Mouse (Mus musculus) cortical plate, adult 2 months (tissue): Measurements from ENCODE around the gene Prr11.

Experiments used
- CTCF ChIP-seq: fragments of 200-500 bp; IDR thresholded peaks from 2 replicates; pipeline ENCODE4 v1.5.1; 2011; ENCODE audit warnings: mild to moderate bottlenecking, control low read depth, low read length; ENCODE audit not compliant: insufficient read depth; ENCODE audit errors: extremely low read depth
- POLR2A ChIP-seq: fragments of 200-500 bp; IDR thresholded peaks from 2 replicates; pipeline ENCODE4 v1.6.1; 2011; ENCODE audit warnings: mild to moderate bottlenecking, low read length, control low read depth; ENCODE audit not compliant: insufficient read depth; ENCODE audit errors: extremely low read depth

DNA sequence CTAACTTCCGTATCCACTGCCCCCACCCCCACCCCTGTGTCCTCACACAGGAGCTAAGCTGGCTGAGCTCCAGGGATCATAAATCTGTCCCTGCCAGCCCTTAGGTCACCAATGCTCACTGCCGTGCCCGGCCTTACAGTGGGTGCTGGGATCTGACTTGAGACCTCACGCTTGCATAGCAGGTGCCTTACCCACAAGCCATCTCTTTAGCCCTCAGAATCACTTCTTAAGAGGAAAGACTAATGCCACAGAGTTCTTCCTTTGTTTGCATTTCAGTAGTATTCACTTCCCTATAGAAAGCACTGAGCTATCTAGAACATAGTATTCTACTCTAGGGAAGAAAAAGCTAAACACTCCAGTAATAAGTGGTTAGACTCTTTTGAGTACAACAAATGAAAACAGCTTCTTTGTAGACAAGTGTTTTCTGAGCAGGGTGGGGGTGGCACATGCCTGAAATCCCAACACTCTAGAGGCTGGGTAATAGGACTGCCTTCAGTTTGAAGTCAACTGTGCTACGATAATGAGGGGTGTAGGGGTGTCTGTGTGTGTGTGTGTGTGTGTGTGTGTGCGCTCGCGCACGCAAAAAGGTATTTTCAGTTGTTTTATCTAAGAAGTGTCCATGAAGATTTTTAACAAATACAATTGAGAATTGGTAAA is 69.1 kb downstream of the Prr11 start:
- TF ChIP-seq POLR2A (no peak), CTCF (no peak)
